Mouse (Mus musculus) c-Kit-positive CD71-positive TER-119-negative erythroid progenitor cells, embryonic 14.5 days (primary cell): ENCODE measurements around the gene D13Ertd608e.
"Not testable (repeated sequence)": the region's sequence is repeated elsewhere in the genome, so short reads cannot be mapped to it uniquely, and the experiment has no call there.

Source experiments
- DNase-seq: peaks from one replicate; pipeline ENCODE4 v3.0.0-alpha.2; 2013; ENCODE audit warnings: low read depth

Gene D13Ertd608e

DNA sequence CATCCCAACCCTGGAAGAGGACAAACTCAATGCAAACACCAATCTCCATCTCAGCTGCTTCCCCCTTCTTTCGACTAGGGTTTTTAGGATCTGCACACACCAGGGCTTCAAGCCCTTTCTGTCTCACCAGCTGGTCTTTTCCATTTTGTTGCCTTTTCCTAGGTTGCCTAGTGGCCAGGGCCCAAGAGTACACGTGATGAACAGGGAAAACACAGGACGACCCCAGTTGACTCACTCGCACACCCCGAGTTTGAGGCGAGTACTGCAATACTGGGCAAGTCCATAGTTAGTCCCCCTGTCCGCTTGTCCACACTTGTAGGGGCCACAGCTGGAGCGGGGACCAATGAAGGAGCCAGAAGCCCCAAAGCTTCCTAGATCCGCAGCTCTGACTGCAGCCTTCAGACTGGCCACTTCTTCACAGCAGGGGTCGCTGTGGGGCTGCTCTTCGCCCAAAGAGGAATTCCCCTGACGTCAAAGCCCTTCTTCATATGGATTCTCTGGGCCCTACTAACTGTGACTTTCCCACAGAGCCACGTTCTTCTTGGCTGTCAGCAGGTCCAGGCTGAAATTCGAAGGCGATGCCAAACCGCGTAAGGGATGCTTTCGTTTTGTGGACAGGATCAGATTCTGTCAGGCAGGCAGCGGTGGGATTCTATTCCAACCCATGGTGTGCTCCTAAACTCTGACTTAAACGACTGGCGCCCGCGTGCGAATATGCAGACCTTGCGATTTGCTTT is at the start of gene D13Ertd608e:
Gene D13Ertd608e, plus strand, starts transcription at position 687 of the 737 bp plus-strand sequence.
- DNase-seq, result not testable (repeated sequence)

DNA sequence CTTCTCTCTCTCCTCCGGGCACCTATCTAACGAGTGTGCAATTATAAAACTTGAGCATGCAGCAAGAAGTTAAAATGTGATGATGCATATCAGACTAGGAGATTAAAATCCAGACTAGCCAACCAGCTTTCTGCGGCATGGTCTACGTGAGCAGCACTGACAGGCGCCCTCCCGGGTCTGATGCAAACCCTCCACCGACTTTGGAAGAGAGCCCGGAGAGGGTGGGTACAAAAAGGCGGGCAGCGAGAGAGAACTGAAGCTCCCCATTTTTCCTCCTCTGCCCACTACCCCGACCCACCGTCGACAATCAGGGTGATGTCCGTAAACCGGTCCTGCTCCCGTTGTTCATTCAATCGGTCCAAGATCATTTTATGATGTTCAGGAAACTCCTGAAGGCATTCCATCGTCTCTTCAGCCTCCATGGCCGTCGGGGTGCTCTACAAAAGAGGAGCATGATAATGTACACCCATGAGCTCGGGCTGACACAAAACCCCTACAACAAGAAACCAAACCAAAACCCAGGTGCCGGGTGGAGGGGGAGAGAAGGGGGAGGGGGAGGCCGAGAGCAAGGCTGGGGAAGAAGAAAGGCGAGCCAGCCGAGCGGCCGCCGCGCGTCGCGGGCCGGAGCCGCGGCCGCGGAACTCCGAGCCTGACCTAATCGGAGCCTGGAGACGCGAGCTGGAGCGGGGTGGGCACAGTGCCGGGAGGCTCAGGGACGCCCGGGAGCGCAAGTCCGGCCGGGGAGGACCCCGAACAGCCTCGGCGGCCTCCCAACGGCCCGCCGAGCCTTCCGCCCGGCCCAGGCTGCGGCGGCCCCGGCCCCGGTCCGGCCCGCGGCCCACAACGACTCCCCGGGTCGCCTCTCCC is 45.7 kb upstream of the D13Ertd608e start:
- peak; percentile 48 for DNase-seq

GRCm38 (mm10) chr13:119790761-119791579 is 44.8 kb upstream of the D13Ertd608e start, which contains the start of gene Zfp131:
TSS of gene Zfp131 (minus strand) at chr13:119790889.
- DNase-seq, result peak; percentile 85

DNA sequence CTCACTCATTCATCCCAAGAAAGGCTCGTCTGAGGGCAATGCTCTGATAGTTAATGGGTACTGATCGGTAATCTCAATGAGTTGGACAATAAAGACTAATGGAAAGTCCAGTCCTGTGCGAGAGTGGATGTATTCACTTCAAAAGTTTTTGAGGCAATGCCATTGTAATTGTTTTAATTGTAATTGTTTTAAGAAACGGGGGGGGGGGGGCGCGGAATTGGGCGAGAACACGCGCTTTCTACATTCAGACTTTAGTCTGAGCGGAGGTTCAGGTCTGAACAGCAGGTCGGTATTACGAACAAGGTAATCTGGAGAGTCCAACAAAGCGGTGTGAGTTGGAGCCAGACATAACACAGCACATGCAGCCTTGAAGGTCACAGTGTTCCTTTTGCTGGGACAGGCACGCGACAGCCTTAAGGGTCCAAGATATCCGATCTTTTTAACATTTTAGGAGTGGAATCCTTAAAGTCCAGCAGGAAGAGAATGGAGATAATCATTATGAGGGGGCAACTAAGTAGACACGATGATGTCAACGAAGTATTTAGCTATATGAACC is 44.1 kb upstream of the D13Ertd608e start:
- DNase-seq, result no peak

- DNase-seq, result no peak
Observed at GRCm38 (mm10) chr13:119792791-119793404, 42.9 kb upstream of the D13Ertd608e start.

DNA sequence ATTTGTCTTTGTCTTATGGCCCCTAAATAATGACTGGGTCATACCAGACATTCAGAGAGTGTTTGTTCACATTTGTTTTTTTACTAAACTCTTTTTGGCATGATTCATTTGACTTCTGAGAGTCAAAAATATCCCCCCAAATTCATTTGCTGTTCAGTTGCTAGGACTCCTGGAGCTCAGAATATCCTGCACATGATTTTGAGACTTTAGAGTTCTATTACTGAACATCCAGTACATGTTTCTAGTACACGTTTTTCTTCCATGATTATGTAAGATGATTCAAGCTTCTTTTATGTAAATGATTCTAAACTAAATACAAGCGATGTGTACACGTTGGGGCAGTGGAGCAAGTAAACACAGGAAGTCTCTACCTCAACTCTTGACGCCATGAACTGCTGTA is 38.1 kb upstream of the D13Ertd608e start:
- no peak for DNase-seq

- no peak for DNase-seq
Observed at GRCm38 (mm10) chr13:119808937-119809336, 26.9 kb upstream of the D13Ertd608e start.

GRCm38 (mm10) chr13:119810031-119810430 is 25.8 kb upstream of the D13Ertd608e start:
- DNase-seq, result no peak

- DNase-seq, result no peak
Observed at GRCm38 (mm10) chr13:119816798-119817197, 19.0 kb upstream of the D13Ertd608e start.

DNA sequence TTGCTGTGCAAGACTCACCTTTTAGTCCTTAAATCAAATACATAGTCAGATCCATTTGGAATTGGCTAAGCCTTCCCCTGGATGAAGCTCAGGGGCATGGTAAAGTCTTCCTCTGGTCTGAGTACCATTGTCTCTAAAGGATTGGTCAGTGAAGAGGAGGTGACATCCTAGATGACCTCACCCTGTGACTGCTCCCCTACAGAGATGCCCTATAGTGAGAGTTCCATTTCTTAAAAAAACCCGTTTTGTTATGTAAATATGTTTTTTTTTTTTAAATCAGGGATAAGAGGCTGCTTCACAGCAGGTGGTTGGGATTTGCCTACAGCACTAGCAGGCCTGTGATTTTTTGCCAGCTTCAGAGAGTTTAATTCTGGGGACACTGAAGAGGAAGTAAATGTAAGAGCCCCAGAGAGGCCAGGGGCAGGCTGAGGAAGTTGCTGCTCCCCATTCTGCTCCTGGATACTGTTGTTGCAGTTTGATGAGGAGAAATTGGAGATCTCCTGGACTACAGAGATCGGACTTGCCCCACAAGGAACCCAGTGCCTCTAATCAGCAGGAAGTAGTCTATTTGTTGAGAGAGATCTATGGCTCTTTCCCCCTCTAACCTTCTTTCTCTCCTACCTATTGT is 18.1 kb upstream of the D13Ertd608e start:
- DNase-seq, result no peak

DNA sequence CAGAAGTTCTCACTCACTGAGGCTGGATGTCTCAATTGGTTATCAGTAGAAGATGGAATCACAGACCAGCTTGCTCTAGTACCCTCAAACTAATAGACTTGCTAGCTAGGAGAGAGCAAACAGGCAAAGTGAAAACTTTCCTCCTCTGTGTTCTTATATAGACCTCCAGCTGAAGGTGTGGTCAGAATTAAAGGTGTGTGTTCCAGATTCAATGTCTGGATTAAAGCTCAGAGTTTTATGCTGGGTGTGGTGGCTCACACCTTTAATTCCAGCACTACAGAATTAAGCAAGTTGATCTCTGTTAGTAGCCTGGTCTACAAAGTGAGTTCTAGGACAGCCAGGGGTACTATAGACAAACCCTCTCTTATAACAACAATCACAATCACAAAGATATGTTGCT is 5.7 kb upstream of the D13Ertd608e start, which contains the start of gene AF067063:
Gene AF067063, minus strand, starts transcription at position 101 of the 400 bp plus-strand sequence.
- DNase-seq, result not testable (repeated sequence)

DNA sequence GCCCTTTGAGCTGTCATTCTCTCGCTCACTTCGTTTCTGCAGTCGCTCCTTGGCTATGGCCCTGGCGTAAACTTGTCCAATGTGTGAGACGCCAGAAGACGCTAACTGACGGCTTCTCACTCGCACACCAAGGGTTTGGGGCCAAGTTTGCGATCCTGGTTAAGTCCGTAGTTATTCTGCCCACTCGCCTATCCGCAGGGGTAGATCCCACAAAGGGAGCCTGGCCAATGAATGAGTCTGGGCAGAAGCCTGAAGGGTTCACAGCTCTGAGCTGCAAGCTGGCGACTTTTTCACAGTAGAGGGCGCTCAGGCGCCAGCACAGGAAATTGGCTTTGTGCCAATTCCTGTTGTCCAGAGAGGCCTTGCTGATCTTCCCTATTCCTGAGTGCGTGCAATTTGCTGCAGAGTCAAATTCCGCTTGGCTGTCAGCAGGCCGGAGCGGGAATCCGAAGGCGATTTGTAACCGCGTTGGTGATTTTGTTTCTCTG is 562 bp downstream of the D13Ertd608e start:
- not testable (repeated sequence) for DNase-seq

DNA sequence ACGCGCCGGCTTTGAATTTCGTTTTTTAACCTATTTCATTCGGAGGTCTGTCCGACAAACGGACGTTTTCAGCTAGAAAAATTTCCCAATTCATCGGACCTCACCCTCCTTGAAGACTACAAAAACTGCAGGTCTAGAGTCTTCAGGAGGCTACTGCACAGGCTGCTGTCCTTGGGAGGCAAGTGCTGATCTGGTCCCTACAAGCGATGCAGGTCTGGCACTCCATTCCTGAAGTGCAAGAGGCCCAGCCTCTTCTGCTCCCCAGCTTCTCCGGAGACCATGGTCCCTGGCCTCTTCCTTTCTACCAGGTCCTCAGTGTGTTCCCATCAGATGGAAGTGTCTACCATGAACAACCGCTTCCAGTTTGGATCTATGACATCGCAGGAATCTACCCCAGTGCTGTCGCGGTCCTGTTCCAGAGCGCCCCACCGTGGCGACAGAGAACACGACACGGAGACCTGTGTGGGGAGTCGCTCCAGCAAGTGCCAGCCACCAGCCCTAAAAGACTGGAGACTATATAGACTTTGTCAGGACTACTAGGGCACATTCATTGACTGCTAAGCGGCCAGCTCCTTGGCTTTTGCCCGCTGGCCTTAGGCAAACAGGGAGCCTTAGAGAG is 2.0 kb downstream of the D13Ertd608e start:
- DNase-seq, result peak; percentile 11

DNA sequence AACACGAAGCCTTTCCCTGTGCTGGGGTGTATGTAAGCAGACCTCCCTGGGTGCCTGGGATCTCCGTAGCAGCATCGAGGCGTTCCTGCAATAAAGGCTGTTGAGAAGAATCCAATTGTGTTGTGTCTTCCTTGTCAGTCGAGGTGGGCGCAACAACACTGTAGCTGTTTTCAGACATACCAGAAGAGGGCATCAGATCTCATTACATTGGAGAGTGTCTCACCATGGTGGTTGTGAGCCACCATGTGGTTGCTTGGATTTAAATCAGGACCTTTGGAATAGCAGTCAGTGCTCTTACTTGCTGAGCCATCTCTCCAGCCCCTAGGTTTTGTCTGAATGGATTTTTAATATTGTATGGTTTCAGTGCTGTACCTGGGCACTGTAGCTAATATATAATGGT is 4.2 kb downstream of the D13Ertd608e start:
- not testable (repeated sequence) for DNase-seq

DNA sequence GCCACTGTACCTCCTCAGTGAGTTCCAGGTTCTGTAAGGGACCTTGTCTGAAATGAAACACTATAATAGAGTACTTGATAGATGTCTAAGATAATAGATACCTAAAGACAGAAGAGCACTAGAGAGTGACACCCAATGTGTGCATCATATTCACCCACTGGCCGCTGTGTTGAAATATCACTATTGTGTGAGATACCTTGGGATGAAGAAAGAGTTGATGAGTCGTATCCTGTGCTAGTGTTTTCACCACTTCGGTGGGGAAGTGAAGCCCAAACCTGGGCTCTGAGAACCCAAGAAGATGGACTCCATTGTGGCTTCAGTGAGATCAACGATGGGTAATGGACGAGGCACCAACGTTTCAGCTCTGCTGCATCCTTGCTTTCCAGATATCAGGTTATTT is 26.6 kb downstream of the D13Ertd608e start:
- DNase-seq, result not testable (repeated sequence)

- not testable (repeated sequence) for DNase-seq
Observed at GRCm38 (mm10) chr13:119864395-119864999, 28.7 kb downstream of the D13Ertd608e start.

GRCm38 (mm10) chr13:119886896-119887295 is 51.1 kb downstream of the D13Ertd608e start:
- DNase-seq, result not testable (repeated sequence)

GRCm38 (mm10) chr13:119894685-119895084 is 58.9 kb downstream of the D13Ertd608e start, which contains the start of gene Tcstv1:
TSS of gene Tcstv1 (minus strand) at chr13:119894785.
- DNase-seq, result not testable (repeated sequence)
